Mouse (Mus musculus): ENCODE data around the gene Gm20547. TPM values are rescaled to one million over a fixed set of nuclear protein-coding genes. Genes with fewer than 3 reads are reported as not detected.

Gm20547 gene
- polyA plus RNA-seq, 1 experiment from 2014 or later, result not detected

- Histone ChIP-seq H3K4me3 (ENCODE audit: low read depth, low read length) (peak overlapping the region; percentile 91), H3K4me2 (ENCODE audit: low read depth, low read length, severe bottlenecking) (peak overlapping the region; percentile 86), H3K27ac (ENCODE audit: low read depth, low read length) (peak overlapping the region; percentile 88), H3K9ac (ENCODE audit: low read length) (peak overlapping the region; percentile 97), H3K36me3 (ENCODE audit: control insufficient read depth, insufficient read depth, low read length) (peaks cover 4% of the 10 kb centered on the region; the same call in 1 of the 2 replicates), H3K9me3 (ENCODE audit: control insufficient read depth, low read length) (no peaks in the 10 kb centered on the region), H3K27me3 (ENCODE audit: control insufficient read depth, insufficient read depth, low read length) (no peaks in the 10 kb centered on the region), H3K4me1 (replicated peaks; ENCODE audit: control insufficient read depth, insufficient read depth, low read length) (peaks cover 11% of the 10 kb centered on the region)
- peak; percentile 87 for ATAC-seq (replicated peaks; ENCODE audit: low FRiP score)
- peak; percentile 98 for DNase-seq (ENCODE audit: low spot score)
- WGBS, result 1% methylated on average over 49 of the region's 51 CpGs
Measured at GRCm38 (mm10) chr17:34894074-34894597, 12.3 kb upstream of the Gm20547 start.

- Histone ChIP-seq H3K27me3 (ENCODE audit: control insufficient read depth, insufficient read depth, low read length) (no peaks in the 10 kb centered on the region), H3K4me1 (replicated peaks; ENCODE audit: control insufficient read depth, insufficient read depth, low read length) (peaks cover 11% of the 10 kb centered on the region), H3K9ac (ENCODE audit: low read length) (peak overlapping the region; percentile 67), H3K9me3 (ENCODE audit: control insufficient read depth, low read length) (no peaks in the 10 kb centered on the region), H3K27ac (ENCODE audit: low read depth, low read length) (peak overlapping the region; percentile 68), H3K36me3 (ENCODE audit: control insufficient read depth, insufficient read depth, low read length) (peaks cover 4% of the 10 kb centered on the region; the same call in 1 of the 2 replicates), H3K4me3 (ENCODE audit: low read depth, low read length) (peak overlapping the region; percentile 91), H3K4me2 (ENCODE audit: low read depth, low read length, severe bottlenecking) (peak overlapping the region; percentile 86; the same call in 1 of the 2 replicates)
- no peak for DNase-seq (ENCODE audit: low spot score)
- no peak for ATAC-seq (replicated peaks; ENCODE audit: low FRiP score)
- WGBS, result 72% methylated on average over 12 of the region's 12 CpGs
Measured at GRCm38 (mm10) chr17:34893072-34893824, 11.4 kb upstream of the Gm20547 start.

GRCm38 (mm10) chr17:34891377-34891776, 9.5 kb upstream of the Gm20547 start:
- Histone ChIP-seq H3K4me3 (ENCODE audit: low read depth, low read length) (no peak overlapping the region), H3K36me3 (ENCODE audit: control insufficient read depth, insufficient read depth, low read length) (peaks cover 4% of the 10 kb centered on the region; the same call in 1 of the 2 replicates), H3K4me1 (replicated peaks; ENCODE audit: control insufficient read depth, insufficient read depth, low read length) (peaks cover 11% of the 10 kb centered on the region), H3K9me3 (ENCODE audit: control insufficient read depth, low read length) (no peaks in the 10 kb centered on the region), H3K27ac (ENCODE audit: low read depth, low read length) (no peak overlapping the region), H3K9ac (ENCODE audit: low read length) (no peak overlapping the region), H3K27me3 (ENCODE audit: control insufficient read depth, insufficient read depth, low read length) (no peaks in the 10 kb centered on the region), H3K4me2 (ENCODE audit: low read depth, low read length, severe bottlenecking) (no peak overlapping the region)
- ATAC-seq (replicated peaks; ENCODE audit: low FRiP score) (no peak), DNase-seq (ENCODE audit: low spot score) (no peak)
- 92% methylated on average over 2 of the region's 2 CpGs for WGBS

DNA sequence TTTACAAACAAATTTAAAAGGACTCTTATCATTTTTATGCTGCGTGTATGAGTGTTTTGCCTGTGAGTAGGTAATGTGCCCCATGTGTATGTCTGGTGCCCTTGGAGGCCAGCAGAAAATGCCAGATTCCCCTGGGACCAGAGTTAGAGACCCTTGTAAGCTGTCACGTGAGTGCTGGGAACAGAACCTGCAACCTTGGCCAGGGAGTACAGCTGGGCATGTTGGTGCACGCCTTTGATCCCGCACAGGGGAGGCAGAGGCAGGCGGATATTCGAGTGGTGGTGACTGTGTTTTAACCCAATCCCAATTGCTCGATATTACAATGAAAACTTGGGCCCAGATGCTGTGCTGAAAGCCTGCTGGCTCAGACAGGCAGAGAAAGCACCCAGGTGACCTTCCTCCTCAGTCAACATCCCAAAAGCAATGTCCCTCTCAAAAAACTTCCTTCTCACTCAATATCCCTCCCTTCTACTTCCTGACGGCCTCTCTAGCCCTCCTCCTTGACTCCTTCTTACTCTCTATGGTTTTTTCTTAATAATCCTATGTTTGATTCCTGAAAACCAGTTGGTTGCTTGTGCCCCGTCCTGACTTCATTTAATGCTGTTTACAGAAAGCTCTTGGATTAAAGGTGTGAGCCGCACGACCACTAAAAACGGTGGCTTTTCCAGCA, 8.4 kb upstream of the Gm20547 start:
- Histone ChIP-seq H3K9ac (ENCODE audit: low read length) (no peak overlapping the region), H3K27me3 (ENCODE audit: control insufficient read depth, insufficient read depth, low read length) (no peaks in the 10 kb centered on the region), H3K9me3 (ENCODE audit: control insufficient read depth, low read length) (no peaks in the 10 kb centered on the region), H3K4me3 (ENCODE audit: low read depth, low read length) (no peak overlapping the region), H3K36me3 (ENCODE audit: control insufficient read depth, insufficient read depth, low read length) (no peaks in the 10 kb centered on the region), H3K4me2 (ENCODE audit: low read depth, low read length, severe bottlenecking) (no peak overlapping the region), H3K4me1 (replicated peaks; ENCODE audit: control insufficient read depth, insufficient read depth, low read length) (peaks cover 6% of the 10 kb centered on the region; the same call in 1 of the 2 replicates), H3K27ac (ENCODE audit: low read depth, low read length) (no peak overlapping the region)
- ATAC-seq (replicated peaks; ENCODE audit: low FRiP score), result no peak
- no peak for DNase-seq (ENCODE audit: low spot score)
- 87% methylated on average over 12 of the region's 12 CpGs for WGBS

DNA sequence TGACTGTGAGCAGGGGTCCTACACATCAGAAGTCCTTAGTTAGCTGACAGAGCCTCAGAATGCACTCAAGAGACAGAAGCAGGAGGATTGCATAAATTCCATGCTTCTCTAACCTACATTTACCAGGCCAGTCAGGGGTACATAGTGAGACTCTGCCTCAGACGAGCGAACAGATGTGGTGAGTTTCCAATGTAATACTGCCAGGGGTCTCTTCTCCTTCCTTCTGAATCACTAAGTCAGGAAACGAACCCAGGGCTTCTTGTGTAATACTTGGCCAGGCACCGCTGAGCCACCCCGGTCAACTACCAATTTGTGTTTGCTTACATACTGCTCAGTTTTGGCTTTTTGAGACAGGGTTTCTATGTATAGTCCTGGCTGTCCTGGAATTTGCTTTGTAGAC, 6.1 kb upstream of the Gm20547 start:
- H3K9me3 ChIP-seq (ENCODE audit: control insufficient read depth, low read length), result no peaks in the 10 kb centered on the region
- no peaks in the 10 kb centered on the region for H3K27me3 ChIP-seq (ENCODE audit: control insufficient read depth, insufficient read depth, low read length)
- H3K36me3 ChIP-seq (ENCODE audit: control insufficient read depth, insufficient read depth, low read length), result no peaks in the 10 kb centered on the region
- WGBS, result 87% methylated on average over 5 of the region's 5 CpGs
- no peak for DNase-seq (ENCODE audit: low spot score)
- no peak overlapping the region for H3K27ac ChIP-seq (ENCODE audit: low read depth, low read length)
- no peak overlapping the region for H3K9ac ChIP-seq (ENCODE audit: low read length)
- H3K4me1 ChIP-seq (replicated peaks; ENCODE audit: control insufficient read depth, insufficient read depth, low read length), result no peaks in the 10 kb centered on the region
- H3K4me3 ChIP-seq (ENCODE audit: low read depth, low read length), result no peak overlapping the region
- H3K4me2 ChIP-seq (ENCODE audit: low read depth, low read length, severe bottlenecking), result no peak overlapping the region
- no peak for ATAC-seq (replicated peaks; ENCODE audit: low FRiP score)

- ATAC-seq (replicated peaks; ENCODE audit: low FRiP score), result no peak
- no peaks in the 10 kb centered on the region for H3K9me3 ChIP-seq (ENCODE audit: control insufficient read depth, low read length)
- no peak overlapping the region for H3K4me3 ChIP-seq (ENCODE audit: low read depth, low read length)
- no peak for DNase-seq (ENCODE audit: low spot score)
- 75% methylated on average over 3 of the region's 3 CpGs for WGBS
- no peak overlapping the region for H3K27ac ChIP-seq (ENCODE audit: low read depth, low read length)
- H3K4me2 ChIP-seq (ENCODE audit: low read depth, low read length, severe bottlenecking), result no peak overlapping the region
- H3K4me1 ChIP-seq (replicated peaks; ENCODE audit: control insufficient read depth, insufficient read depth, low read length), result no peaks in the 10 kb centered on the region
- H3K27me3 ChIP-seq (ENCODE audit: control insufficient read depth, insufficient read depth, low read length), result no peaks in the 10 kb centered on the region
- no peak overlapping the region for H3K9ac ChIP-seq (ENCODE audit: low read length)
- no peaks in the 10 kb centered on the region for H3K36me3 ChIP-seq (ENCODE audit: control insufficient read depth, insufficient read depth, low read length)
Measured at GRCm38 (mm10) chr17:34885615-34886014, 3.8 kb upstream of the Gm20547 start.

DNA sequence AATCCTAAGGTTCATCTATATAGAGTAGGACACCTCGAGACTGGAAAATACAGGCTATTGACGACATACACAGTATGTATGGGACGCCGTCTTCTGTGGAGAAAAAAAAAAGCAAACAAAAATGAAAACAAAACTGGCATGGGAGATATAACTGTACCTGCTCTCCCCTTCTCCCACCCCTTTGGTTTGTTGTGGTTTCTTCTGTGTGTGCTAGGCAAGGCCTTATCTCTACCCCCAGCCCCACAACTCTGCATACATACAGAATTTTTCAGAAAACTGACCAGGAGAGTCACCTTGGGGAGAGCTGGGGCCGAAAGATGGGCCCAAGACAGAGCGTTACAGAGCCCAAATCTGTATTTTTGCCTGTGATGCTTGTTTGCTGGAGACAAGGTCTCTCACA, 2.9 kb upstream of the Gm20547 start:
- 85% methylated on average over 6 of the region's 6 CpGs for WGBS
- ATAC-seq (replicated peaks; ENCODE audit: low FRiP score), result no peak
- no peak overlapping the region for H3K9ac ChIP-seq (ENCODE audit: low read length)
- H3K4me3 ChIP-seq (ENCODE audit: low read depth, low read length), result no peak overlapping the region
- no peaks in the 10 kb centered on the region for H3K36me3 ChIP-seq (ENCODE audit: control insufficient read depth, insufficient read depth, low read length)
- no peak overlapping the region for H3K27ac ChIP-seq (ENCODE audit: low read depth, low read length)
- no peaks in the 10 kb centered on the region for H3K4me1 ChIP-seq (replicated peaks; ENCODE audit: control insufficient read depth, insufficient read depth, low read length)
- H3K9me3 ChIP-seq (ENCODE audit: control insufficient read depth, low read length), result no peaks in the 10 kb centered on the region
- no peaks in the 10 kb centered on the region for H3K27me3 ChIP-seq (ENCODE audit: control insufficient read depth, insufficient read depth, low read length)
- DNase-seq (ENCODE audit: low spot score), result no peak
- no peak overlapping the region for H3K4me2 ChIP-seq (ENCODE audit: low read depth, low read length, severe bottlenecking)

- Histone ChIP-seq H3K4me1 (replicated peaks; ENCODE audit: control insufficient read depth, insufficient read depth, low read length) (no peaks in the 10 kb centered on the region), H3K9me3 (ENCODE audit: control insufficient read depth, low read length) (no peaks in the 10 kb centered on the region), H3K4me2 (ENCODE audit: low read depth, low read length, severe bottlenecking) (no peak overlapping the region), H3K36me3 (ENCODE audit: control insufficient read depth, insufficient read depth, low read length) (no peaks in the 10 kb centered on the region), H3K27me3 (ENCODE audit: control insufficient read depth, insufficient read depth, low read length) (no peaks in the 10 kb centered on the region), H3K27ac (ENCODE audit: low read depth, low read length) (no peak overlapping the region), H3K9ac (ENCODE audit: low read length) (no peak overlapping the region), H3K4me3 (ENCODE audit: low read depth, low read length) (no peak overlapping the region)
- WGBS, result 76% methylated on average over 3 of the region's 3 CpGs
- DNase-seq (ENCODE audit: low spot score) (no peak), ATAC-seq (replicated peaks; ENCODE audit: low FRiP score) (no peak)
Measured at GRCm38 (mm10) chr17:34883332-34883731, 1.5 kb upstream of the Gm20547 start.
